Mouse (Mus musculus): ENCODE results near the gene Abhd16b. TPM values are rescaled to one million over a fixed set of nuclear protein-coding genes. Genes with fewer than 3 reads are reported as not detected.
A peak's percentile ranks its signal among the peaks of the same experiment; 100 is the strongest.

The Abhd16b gene
- total and polyA plus RNA-seq, 2 experiments from 2014 or later, result not detected

DNA sequence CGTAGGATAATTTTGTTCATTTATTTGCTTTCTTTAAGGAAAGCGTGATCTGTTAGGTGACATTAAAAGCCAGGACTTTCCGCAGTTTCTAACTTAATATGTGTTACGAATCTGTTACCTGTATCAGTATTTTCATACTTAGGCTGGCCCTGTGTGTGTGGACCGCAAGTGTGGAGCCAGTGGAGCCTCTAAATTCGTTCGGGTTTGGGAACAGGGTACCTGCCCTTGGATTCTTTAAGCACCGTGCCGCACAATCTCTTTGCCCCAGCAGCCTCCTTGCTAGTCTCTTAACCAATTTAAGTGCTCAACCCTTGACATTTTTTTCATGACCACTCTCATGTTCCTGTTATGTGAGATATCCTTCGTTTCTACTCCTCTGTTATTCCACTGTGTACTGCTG lies 28.5 kb downstream of the Abhd16b start:
- 61% methylated on average over 10 of the region's 10 CpGs for WGBS
- peak overlapping the region; percentile 90 for H3K4me3 ChIP-seq (ENCODE audit: low read depth, low read length)
- H3K27ac ChIP-seq (ENCODE audit: low read depth, low read length), result no peak overlapping the region
- H3K9ac ChIP-seq (replicated peaks; ENCODE audit: low read length, poor library complexity, severe bottlenecking), result peak overlapping the region; percentile 95
- no peaks in the 10 kb centered on the region for H3K9me3 ChIP-seq (ENCODE audit: low read length)
- H3K4me2 ChIP-seq (ENCODE audit: low read depth, low read length, poor library complexity, severe bottlenecking), result peak overlapping the region; percentile 63
- H3K4me1 ChIP-seq (ENCODE audit: insufficient read depth, low read length), result peaks cover 7% of the 10 kb centered on the region; the same call in 1 of the 2 replicates
- no peak for TF ChIP-seq CTCF (IDR thresholded peaks at IDR 0.05)
- 0 out of 2 replicates have a peak, but pooled peaks cover 9% of the 10 kb centered on the region for H3K36me3 ChIP-seq (ENCODE audit: insufficient read depth, low read length)
- no peaks in the 10 kb centered on the region for H3K27me3 ChIP-seq (ENCODE audit: insufficient read depth, low read length)
- no peak for ATAC-seq (ENCODE audit: low FRiP score)
- DNase-seq (ENCODE audit: low spot score), result no peak

DNA sequence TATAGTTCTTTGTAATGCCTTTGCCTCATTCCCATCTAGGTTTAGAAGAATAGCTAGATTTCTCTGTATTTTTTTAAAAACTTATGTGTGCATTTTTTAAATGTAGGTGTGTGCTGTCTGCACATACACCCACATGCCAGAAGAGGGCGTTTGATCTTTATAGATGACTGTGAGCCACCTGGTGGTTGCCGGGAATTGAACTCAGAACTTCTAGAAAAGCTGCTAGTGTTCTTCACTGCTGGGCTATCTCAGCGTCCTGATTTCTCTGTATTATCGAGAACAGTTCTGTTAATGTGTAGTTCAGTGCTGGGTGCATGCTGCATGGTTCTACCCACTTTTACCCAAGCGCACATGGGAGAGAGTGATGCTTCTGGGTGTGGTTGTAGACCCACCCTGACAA lies 29.8 kb downstream of the Abhd16b start:
- Histone ChIP-seq H3K9me3 (ENCODE audit: low read length) (no peaks in the 10 kb centered on the region), H3K27ac (ENCODE audit: low read depth, low read length) (no peak overlapping the region), H3K4me2 (ENCODE audit: low read depth, low read length, poor library complexity, severe bottlenecking) (no peak overlapping the region), H3K27me3 (ENCODE audit: insufficient read depth, low read length) (no peaks in the 10 kb centered on the region), H3K36me3 (ENCODE audit: insufficient read depth, low read length) (no peaks in the 10 kb centered on the region), H3K4me3 (ENCODE audit: low read depth, low read length) (no peak overlapping the region), H3K9ac (replicated peaks; ENCODE audit: low read length, poor library complexity, severe bottlenecking) (no peak overlapping the region), H3K4me1 (ENCODE audit: insufficient read depth, low read length) (peaks cover 7% of the 10 kb centered on the region; the same call in 1 of the 2 replicates)
- no peak for ATAC-seq (ENCODE audit: low FRiP score)
- DNase-seq (ENCODE audit: low spot score), result peak; percentile 19
- peak; percentile 70 for TF ChIP-seq CTCF (IDR thresholded peaks at IDR 0.05)
- 72% methylated on average over 5 of the region's 5 CpGs for WGBS

DNA sequence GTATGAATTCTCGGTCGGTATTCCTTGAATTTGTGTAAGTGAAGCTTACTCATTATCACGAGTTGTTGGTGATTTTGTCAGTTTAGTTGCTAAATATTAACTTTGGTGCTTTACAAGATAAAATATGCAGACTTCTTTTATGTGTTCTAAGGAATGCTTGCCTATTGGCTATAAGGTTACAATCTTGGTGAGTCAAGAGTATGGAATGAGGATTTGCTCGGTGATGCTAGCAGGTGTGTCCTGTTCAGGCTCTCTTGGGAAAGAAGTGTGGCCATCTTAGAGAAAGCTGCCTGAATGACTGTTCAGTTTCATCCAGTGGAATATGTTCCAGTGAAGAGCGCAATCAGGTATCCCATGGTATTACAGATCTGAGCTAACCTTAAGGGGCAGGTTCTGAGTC lies 32.5 kb downstream of the Abhd16b start:
- H3K4me2 ChIP-seq (ENCODE audit: low read depth, low read length, poor library complexity, severe bottlenecking), result no peak overlapping the region
- H3K36me3 ChIP-seq (ENCODE audit: insufficient read depth, low read length), result no peaks in the 10 kb centered on the region
- H3K4me3 ChIP-seq (ENCODE audit: low read depth, low read length), result no peak overlapping the region
- DNase-seq (ENCODE audit: low spot score) (no peak), ATAC-seq (ENCODE audit: low FRiP score) (no peak)
- WGBS, result 93% methylated on average over 5 of the region's 5 CpGs
- no peak overlapping the region for H3K9ac ChIP-seq (replicated peaks; ENCODE audit: low read length, poor library complexity, severe bottlenecking)
- peaks cover 7% of the 10 kb centered on the region; the same call in 1 of the 2 replicates for H3K4me1 ChIP-seq (ENCODE audit: insufficient read depth, low read length)
- no peak for TF ChIP-seq CTCF (IDR thresholded peaks at IDR 0.05)
- H3K27me3 ChIP-seq (ENCODE audit: insufficient read depth, low read length), result no peaks in the 10 kb centered on the region
- no peaks in the 10 kb centered on the region for H3K9me3 ChIP-seq (ENCODE audit: low read length)
- H3K27ac ChIP-seq (ENCODE audit: low read depth, low read length), result no peak overlapping the region

DNA sequence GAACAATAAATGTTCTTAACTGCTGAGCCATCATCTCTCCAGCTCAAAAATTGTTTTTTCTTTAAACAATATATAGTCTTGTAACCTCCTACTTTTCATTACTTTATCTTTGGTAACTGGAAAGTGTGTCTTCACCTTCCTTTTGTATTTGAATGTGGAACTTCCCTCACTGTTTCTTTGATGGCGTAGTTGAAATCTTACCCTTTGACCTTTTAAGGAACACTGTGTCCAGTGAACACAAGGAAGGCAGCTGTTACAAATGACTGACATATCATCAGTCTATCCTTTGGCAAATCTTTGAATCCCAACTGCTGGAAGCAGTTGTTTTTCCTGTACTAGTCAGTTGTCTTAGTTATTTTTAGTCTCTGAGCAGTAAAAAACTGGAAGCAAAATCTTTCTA lies 36.1 kb downstream of the Abhd16b start:
- Histone ChIP-seq H3K4me2 (ENCODE audit: low read depth, low read length, poor library complexity, severe bottlenecking) (no peak overlapping the region), H3K9ac (replicated peaks; ENCODE audit: low read length, poor library complexity, severe bottlenecking) (no peak overlapping the region), H3K36me3 (ENCODE audit: insufficient read depth, low read length) (no peaks in the 10 kb centered on the region), H3K4me1 (ENCODE audit: insufficient read depth, low read length) (no peaks in the 10 kb centered on the region), H3K9me3 (ENCODE audit: low read length) (no peaks in the 10 kb centered on the region), H3K27ac (ENCODE audit: low read depth, low read length) (no peak overlapping the region), H3K27me3 (ENCODE audit: insufficient read depth, low read length) (no peaks in the 10 kb centered on the region), H3K4me3 (ENCODE audit: low read depth, low read length) (no peak overlapping the region)
- TF ChIP-seq CTCF (IDR thresholded peaks at IDR 0.05), result no peak
- DNase-seq (ENCODE audit: low spot score), result no peak
- no peak for ATAC-seq (ENCODE audit: low FRiP score)
- 92% methylated on average over 1 of the region's 1 CpGs for WGBS

DNA sequence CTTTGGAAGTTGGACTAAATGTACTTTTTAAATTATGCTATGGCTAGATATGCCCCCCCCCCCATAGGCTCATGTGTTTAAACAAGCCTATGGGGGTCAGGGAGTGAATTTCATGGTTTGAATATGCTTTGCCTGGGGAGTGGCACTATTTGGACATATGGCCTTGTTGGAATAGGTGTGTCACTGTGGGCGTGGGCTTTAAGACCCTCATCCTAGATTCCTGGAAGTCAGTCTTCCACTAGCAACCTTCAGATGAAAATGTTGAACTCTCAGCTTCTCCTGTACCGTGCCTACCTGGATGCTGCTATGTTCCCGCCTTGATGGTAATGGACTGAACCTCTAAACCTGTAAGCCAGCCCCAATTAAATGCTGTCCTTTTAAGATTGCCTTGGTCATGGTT lies 39.6 kb downstream of the Abhd16b start:
- H3K4me1 ChIP-seq (ENCODE audit: insufficient read depth, low read length), result no peaks in the 10 kb centered on the region
- no peak for TF ChIP-seq CTCF (IDR thresholded peaks at IDR 0.05)
- 93% methylated on average over 3 of the region's 3 CpGs for WGBS
- H3K4me3 ChIP-seq (ENCODE audit: low read depth, low read length), result no peak overlapping the region
- no peaks in the 10 kb centered on the region for H3K36me3 ChIP-seq (ENCODE audit: insufficient read depth, low read length)
- H3K9me3 ChIP-seq (ENCODE audit: low read length), result no peaks in the 10 kb centered on the region
- H3K27ac ChIP-seq (ENCODE audit: low read depth, low read length), result no peak overlapping the region
- H3K27me3 ChIP-seq (ENCODE audit: insufficient read depth, low read length), result no peaks in the 10 kb centered on the region
- H3K9ac ChIP-seq (replicated peaks; ENCODE audit: low read length, poor library complexity, severe bottlenecking), result no peak overlapping the region
- no peak overlapping the region for H3K4me2 ChIP-seq (ENCODE audit: low read depth, low read length, poor library complexity, severe bottlenecking)
- no peak for DNase-seq (ENCODE audit: low spot score)
- no peak for ATAC-seq (ENCODE audit: low FRiP score)

DNA sequence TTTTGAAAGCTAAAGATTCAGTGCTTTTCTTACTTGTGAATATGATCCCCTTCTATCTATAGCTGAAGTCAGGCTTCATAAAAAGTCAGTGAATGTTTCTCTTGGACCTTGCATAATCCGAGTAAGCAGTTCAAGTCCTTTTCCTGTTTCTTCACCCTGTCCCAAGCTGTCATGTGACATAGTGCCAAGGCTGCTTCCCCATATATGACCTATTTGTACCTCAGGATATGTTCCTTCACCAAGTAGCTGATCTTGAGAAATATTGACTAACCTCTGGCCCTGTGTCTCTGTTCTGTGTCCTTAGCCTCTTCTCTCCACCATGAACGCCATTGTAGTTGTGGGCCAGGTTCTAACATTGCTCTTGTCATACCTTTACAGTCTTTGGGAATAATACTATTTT lies 43.4 kb downstream of the Abhd16b start:
- WGBS, result 88% methylated on average over 2 of the region's 2 CpGs

More for the DNA sequence above, 43.4 kb downstream of the Abhd16b start:
- H3K4me2 ChIP-seq (ENCODE audit: low read depth, low read length, poor library complexity, severe bottlenecking), result no peak overlapping the region
- H3K27me3 ChIP-seq (ENCODE audit: insufficient read depth, low read length), result no peaks in the 10 kb centered on the region
- H3K4me1 ChIP-seq (ENCODE audit: insufficient read depth, low read length), result no peaks in the 10 kb centered on the region
- DNase-seq (ENCODE audit: low spot score) (no peak), ATAC-seq (ENCODE audit: low FRiP score) (no peak)
- H3K27ac ChIP-seq (ENCODE audit: low read depth, low read length), result no peak overlapping the region
- H3K4me3 ChIP-seq (ENCODE audit: low read depth, low read length), result no peak overlapping the region
- no peak for TF ChIP-seq CTCF (IDR thresholded peaks at IDR 0.05)
- no peak overlapping the region for H3K9ac ChIP-seq (replicated peaks; ENCODE audit: low read length, poor library complexity, severe bottlenecking)
- no peaks in the 10 kb centered on the region for H3K9me3 ChIP-seq (ENCODE audit: low read length)
- no peaks in the 10 kb centered on the region for H3K36me3 ChIP-seq (ENCODE audit: insufficient read depth, low read length)
